Mouse (Mus musculus) heart, embryonic 13.5 days (tissue): Measurements from ENCODE around the gene Gemin5. TPM values are rescaled to one million over a fixed set of nuclear protein-coding genes. Genes with fewer than 3 reads are reported as not detected.
A peak's percentile ranks its signal among the peaks of the same experiment; 100 is the strongest.

Experiments used
- ATAC-seq: fragments of 200-750 bp; cut with Nextera tagmentation; 2 replicates; pipeline ENCODE4 v1.8.0; 2017; ENCODE audit warnings: moderate TSS enrichment; ENCODE audit not compliant: insufficient number of reproducible peaks, low FRiP score, low TSS enrichment; ENCODE audit errors: extremely low read depth
- H3K27ac ChIP-seq: fragments of 300-500 bp; sonication (generic); replicated peaks from 2 replicates; pipeline ENCODE4 v1.5.1; 2015; ENCODE audit warnings: moderate library complexity, mild to moderate bottlenecking, inconsistent platforms
- H3K27me3 ChIP-seq: fragments of 300-500 bp; sonication (generic); replicated peaks from 2 replicates; pipeline ENCODE4 v1.6.1; 2015; ENCODE audit warnings: mild to moderate bottlenecking, inconsistent platforms
- H3K36me3 ChIP-seq: fragments of 300-500 bp; sonication (generic); 2 replicates; pipeline ENCODE4 v1.6.1; 2015; ENCODE audit warnings: mild to moderate bottlenecking, inconsistent platforms
- H3K4me1 ChIP-seq: fragments of 300-500 bp; sonication (generic); 2 replicates; pipeline ENCODE4 v1.6.1; 2015; ENCODE audit warnings: inconsistent platforms
- H3K4me2 ChIP-seq: fragments of 300-500 bp; sonication (generic); 2 replicates; pipeline ENCODE4 v1.6.1; 2015; ENCODE audit warnings: inconsistent platforms, mild to moderate bottlenecking, moderate library complexity
- H3K4me3 ChIP-seq: fragments of 300-500 bp; sonication (generic); 2 replicates; pipeline ENCODE4 v1.5.1; 2015; ENCODE audit warnings: moderate library complexity, mild to moderate bottlenecking, inconsistent platforms
- H3K9ac ChIP-seq: fragments of 300-500 bp; sonication (generic); 2 replicates; pipeline ENCODE4 v1.6.1; 2015; ENCODE audit warnings: inconsistent platforms, mild to moderate bottlenecking, moderate library complexity
- H3K9me3 ChIP-seq: fragments of 300-500 bp; sonication (generic); 2 replicates; pipeline ENCODE4 v1.6.1; 2016; ENCODE audit warnings: inconsistent platforms
- WGBS: fragments of 180-500 bp; shearing (Covaris S2); methylation state at CpG from one replicate; pipeline ENCODE4 v1.1.7; 2015; ENCODE audit warnings: mixed read lengths; 5-methylcytosine and 5-hydroxymethylcytosine counted together
- polyA plus RNA-seq: library from polyadenylated mRNA; unstranded; fragments of >200 nt; fragmentation: Nextera tagmentation; extraction: Ambion mirVana; gene quantifications from 2 replicates; pipeline ENCODE4 v1.2.1, GENCODE M21; 2015

Gene Gemin5
- polyA plus RNA-seq, 1 experiment from 2014 or later = 13.5 TPM

DNA sequence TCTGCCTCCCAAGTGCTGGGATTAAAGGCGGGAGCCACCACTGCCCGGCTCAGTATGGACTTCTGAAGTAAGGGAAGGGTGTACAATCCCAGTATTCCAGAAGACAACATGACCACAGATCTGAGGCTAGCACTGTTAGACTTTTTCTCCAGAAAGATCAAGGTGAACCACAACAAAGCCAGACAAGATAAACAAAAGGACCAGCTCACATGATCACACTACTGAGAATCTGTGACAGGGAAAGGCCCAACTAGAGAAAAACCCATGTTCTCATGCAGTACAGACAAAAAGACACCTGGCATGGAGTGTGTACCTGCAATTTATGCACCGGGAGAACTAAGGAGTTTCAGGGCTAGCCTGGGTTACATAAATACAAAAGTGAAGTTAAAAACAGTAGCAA, 36.3 kb downstream of the Gemin5 start:
- Histone ChIP-seq H3K9me3 (no peaks in the 10 kb centered on the region), H3K36me3 (peaks cover 100% of the 10 kb centered on the region), H3K27ac (no peak overlapping the region), H3K27me3 (no peaks in the 10 kb centered on the region), H3K9ac (no peak overlapping the region), H3K4me2 (no peak overlapping the region), H3K4me1 (peaks cover 4% of the 10 kb centered on the region; the same call in 1 of the 2 replicates), H3K4me3 (no peak overlapping the region)
- ATAC-seq = no peak
- WGBS = 86% methylated on average over 3 of the region's 3 CpGs

GRCm38 (mm10) chr11:58129302-58129843, 39.0 kb downstream of the Gemin5 start:
- Histone ChIP-seq H3K27me3 (no peaks in the 10 kb centered on the region), H3K4me2 (no peak overlapping the region), H3K9me3 (no peaks in the 10 kb centered on the region), H3K4me3 (no peak overlapping the region), H3K4me1 (peaks cover 30% of the 10 kb centered on the region), H3K36me3 (peaks cover 98% of the 10 kb centered on the region), H3K9ac (no peak overlapping the region), H3K27ac (no peak overlapping the region)
- 78% methylated on average over 6 of the region's 6 CpGs for WGBS
- ATAC-seq = no peak

- Histone ChIP-seq H3K27me3 (no peaks in the 10 kb centered on the region), H3K36me3 (peaks cover 98% of the 10 kb centered on the region)
Observed at GRCm38 (mm10) chr11:58127544-58127943, 40.8 kb downstream of the Gemin5 start.

GRCm38 (mm10) chr11:58126397-58127160, 41.8 kb downstream of the Gemin5 start:
- 44% methylated on average over 7 of the region's 7 CpGs for WGBS
- H3K4me2 ChIP-seq = no peak overlapping the region
- 0 out of 2 replicates have a peak, but pooled peaks have one; percentile 14 for ATAC-seq
- H3K4me3 ChIP-seq = no peak overlapping the region
- H3K27me3 ChIP-seq = no peaks in the 10 kb centered on the region
- H3K4me1 ChIP-seq = peaks cover 38% of the 10 kb centered on the region
- H3K9ac ChIP-seq = peak overlapping the region; percentile 56; the same call in 1 of the 2 replicates
- H3K27ac ChIP-seq = peak overlapping the region; percentile 86
- no peaks in the 10 kb centered on the region for H3K9me3 ChIP-seq
- H3K36me3 ChIP-seq = peaks cover 97% of the 10 kb centered on the region

More at GRCm38 (mm10) chr11:58127544-58127943, 40.8 kb downstream of the Gemin5 start:
- Histone ChIP-seq H3K27ac (no peak overlapping the region), H3K9ac (no peak overlapping the region), H3K4me2 (no peak overlapping the region), H3K4me1 (peaks cover 38% of the 10 kb centered on the region), H3K4me3 (no peak overlapping the region), H3K9me3 (no peaks in the 10 kb centered on the region)
- WGBS = 53% methylated on average over 2 of the region's 2 CpGs
- no peak for ATAC-seq

DNA sequence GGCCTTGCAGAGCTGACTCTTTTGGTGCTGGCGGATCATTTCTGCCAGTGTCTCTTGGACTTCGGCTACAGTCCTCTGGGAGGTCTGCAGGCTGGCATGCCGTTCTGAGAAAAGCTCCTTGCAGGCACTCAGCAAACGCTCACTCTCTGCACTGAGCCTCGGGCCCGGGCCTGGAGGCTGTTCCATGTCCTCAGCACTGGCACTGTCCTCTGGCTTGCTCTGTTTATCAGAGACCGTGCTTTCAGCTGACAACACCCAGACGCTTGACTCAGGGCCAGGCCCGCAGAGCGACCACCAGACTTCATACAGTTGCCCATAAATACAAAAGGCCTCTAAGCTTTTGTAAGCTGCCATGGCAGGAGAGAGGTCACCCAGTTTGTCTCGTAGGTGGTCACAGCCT, 43.3 kb downstream of the Gemin5 start:
- peak; percentile 48; the same call in 1 of the 2 replicates for ATAC-seq
- peaks cover 97% of the 10 kb centered on the region for H3K36me3 ChIP-seq
- H3K27ac ChIP-seq = peak overlapping the region; percentile 86
- peak overlapping the region; percentile 61 for H3K9ac ChIP-seq
- H3K4me2 ChIP-seq = no peak overlapping the region
- no peak overlapping the region for H3K4me3 ChIP-seq
- peaks cover 47% of the 10 kb centered on the region for H3K4me1 ChIP-seq
- H3K27me3 ChIP-seq = no peaks in the 10 kb centered on the region
- no peaks in the 10 kb centered on the region for H3K9me3 ChIP-seq
- 48% methylated on average over 11 of the region's 11 CpGs for whole genome bisulfite sequencing

- no peak for ATAC-seq
- peak overlapping the region; percentile 86; the same call in 1 of the 2 replicates for H3K27ac ChIP-seq
- peaks cover 95% of the 10 kb centered on the region for H3K36me3 ChIP-seq
Observed at GRCm38 (mm10) chr11:58123711-58124110, 44.6 kb downstream of the Gemin5 start.

DNA sequence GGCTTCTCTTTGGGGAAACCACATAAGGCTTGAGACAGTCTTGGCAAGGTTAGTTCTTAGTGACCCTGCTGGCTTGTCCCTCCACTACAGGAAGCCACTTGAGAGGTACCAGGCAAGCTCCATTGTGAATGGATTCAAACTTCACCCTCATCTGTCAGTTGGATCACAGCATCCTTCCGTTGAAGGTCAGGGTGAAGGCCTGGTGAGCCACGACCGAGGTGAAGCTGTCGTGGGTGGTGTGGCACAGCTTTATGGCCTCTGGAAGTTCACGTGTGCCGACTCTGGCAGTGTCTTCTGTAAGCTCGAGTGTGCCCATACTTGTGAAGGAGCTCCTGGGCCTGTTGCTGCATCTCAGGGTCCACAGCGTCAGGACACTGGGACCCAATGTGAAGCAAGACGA, 47.0 kb downstream of the Gemin5 start:
- H3K9ac ChIP-seq = no peak overlapping the region
- peaks cover 50% of the 10 kb centered on the region for H3K4me1 ChIP-seq
- H3K4me2 ChIP-seq = no peak overlapping the region
- ATAC-seq = no peak
- H3K27me3 ChIP-seq = no peaks in the 10 kb centered on the region
- peaks cover 97% of the 10 kb centered on the region for H3K36me3 ChIP-seq
- 85% methylated on average over 9 of the region's 9 CpGs for WGBS
- H3K9me3 ChIP-seq = no peaks in the 10 kb centered on the region
- H3K4me3 ChIP-seq = no peak overlapping the region
- H3K27ac ChIP-seq = no peak overlapping the region

More at GRCm38 (mm10) chr11:58123711-58124110, 44.6 kb downstream of the Gemin5 start:
- H3K9me3 ChIP-seq = no peaks in the 10 kb centered on the region
- no peak overlapping the region for H3K4me3 ChIP-seq
- no peaks in the 10 kb centered on the region for H3K27me3 ChIP-seq
- no peak overlapping the region for H3K4me2 ChIP-seq
- WGBS = 88% methylated on average over 2 of the region's 2 CpGs
- no peak overlapping the region for H3K9ac ChIP-seq
- peaks cover 52% of the 10 kb centered on the region for H3K4me1 ChIP-seq

DNA sequence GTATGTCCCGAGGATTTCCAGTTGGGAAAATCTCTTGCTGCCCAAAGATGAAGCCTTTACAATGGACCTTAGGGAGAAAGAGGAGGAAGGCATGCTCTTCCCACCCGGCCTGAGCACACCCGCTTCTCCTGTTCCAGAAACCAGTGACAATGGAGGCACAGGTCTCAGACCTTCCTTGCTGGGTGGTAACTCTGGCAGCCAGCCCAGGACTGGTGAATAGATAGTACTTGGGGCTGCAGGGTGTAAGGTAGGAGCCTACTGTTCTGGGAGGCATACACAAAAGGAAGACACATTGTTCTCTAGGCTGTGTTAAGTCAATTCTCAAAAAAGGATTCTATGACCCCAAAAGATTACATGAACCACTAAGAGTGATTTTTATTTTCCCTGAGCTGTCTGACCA, 47.7 kb downstream of the Gemin5 start:
- peaks cover 97% of the 10 kb centered on the region for H3K36me3 ChIP-seq
- H3K4me2 ChIP-seq = no peak overlapping the region
- no peaks in the 10 kb centered on the region for H3K27me3 ChIP-seq
- H3K9ac ChIP-seq = no peak overlapping the region
- no peak for ATAC-seq
- no peak overlapping the region for H3K4me3 ChIP-seq
- no peak overlapping the region for H3K27ac ChIP-seq
- H3K9me3 ChIP-seq = no peaks in the 10 kb centered on the region
- 71% methylated on average over 3 of the region's 3 CpGs for WGBS
- H3K4me1 ChIP-seq = peaks cover 48% of the 10 kb centered on the region

DNA sequence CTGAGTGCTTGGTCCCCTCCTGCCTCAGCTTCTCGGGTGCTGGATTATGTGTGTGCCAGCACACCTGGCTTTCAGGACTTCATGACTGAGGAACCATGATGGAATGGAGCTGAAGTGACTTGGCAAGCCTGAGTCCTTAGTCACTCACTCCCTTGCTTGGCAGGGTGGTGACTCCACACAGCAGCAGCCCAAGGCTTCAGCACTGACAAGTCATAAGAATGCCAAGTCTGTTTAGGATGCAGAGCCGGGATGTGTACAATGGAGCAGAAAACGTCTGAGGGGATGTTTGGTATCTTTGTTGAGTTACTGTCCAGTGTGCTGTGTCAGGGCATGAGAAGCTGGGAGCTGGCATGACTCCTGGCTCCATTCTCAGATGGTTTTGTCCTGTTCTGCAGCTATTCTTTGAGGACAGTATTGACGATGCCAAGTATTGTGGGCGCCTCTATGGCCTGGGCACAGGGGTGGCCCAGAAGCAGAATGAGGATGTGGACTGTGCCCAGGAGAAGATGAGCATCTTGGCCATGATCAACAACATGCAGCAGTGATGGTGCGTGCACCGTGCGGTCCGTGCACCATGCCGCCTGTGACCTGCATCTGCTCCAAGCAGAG, 51.2 kb downstream of the Gemin5 start:
- Histone ChIP-seq H3K4me2 (no peak overlapping the region), H3K27ac (no peak overlapping the region), H3K4me3 (no peak overlapping the region), H3K9me3 (no peaks in the 10 kb centered on the region), H3K4me1 (peaks cover 28% of the 10 kb centered on the region), H3K27me3 (no peaks in the 10 kb centered on the region), H3K9ac (no peak overlapping the region), H3K36me3 (peaks cover 99% of the 10 kb centered on the region)
- WGBS = 90% methylated on average over 10 of the region's 10 CpGs
- no peak for ATAC-seq

GRCm38 (mm10) chr11:58116560-58116959, 51.8 kb downstream of the Gemin5 start:
- Histone ChIP-seq H3K4me2 (no peak overlapping the region), H3K27ac (peak overlapping the region; percentile 70), H3K9me3 (no peaks in the 10 kb centered on the region), H3K36me3 (peaks cover 99% of the 10 kb centered on the region), H3K4me1 (peaks cover 28% of the 10 kb centered on the region), H3K4me3 (no peak overlapping the region), H3K27me3 (no peaks in the 10 kb centered on the region), H3K9ac (0 out of 2 replicates have a peak overlapping the region, but pooled peaks have one; percentile 19)
- WGBS = 74% methylated on average over 1 of the region's 1 CpGs
- no peak for ATAC-seq

- no peak for ATAC-seq
- H3K9ac ChIP-seq = no peak overlapping the region
- H3K4me1 ChIP-seq = peaks cover 29% of the 10 kb centered on the region
- peaks cover 37% of the 10 kb centered on the region for H3K36me3 ChIP-seq
- H3K4me2 ChIP-seq = no peak overlapping the region
- WGBS = 82% methylated on average over 4 of the region's 4 CpGs
- H3K27me3 ChIP-seq = no peaks in the 10 kb centered on the region
- no peak overlapping the region for H3K4me3 ChIP-seq
- no peak overlapping the region for H3K27ac ChIP-seq
- no peaks in the 10 kb centered on the region for H3K9me3 ChIP-seq
Observed at GRCm38 (mm10) chr11:58107664-58108337, 60.5 kb downstream of the Gemin5 start.
